Mouse (Mus musculus): ENCODE results near the gene Tesk2.

GRCm38 (mm10) chr4:116700964-116701363 lies 19.8 kb upstream of the Tesk2 start:
- no peak for TF ChIP-seq MAFK (IDR thresholded peaks at IDR 0.05; ENCODE audit: insufficient read depth, low read depth, low read length)
- TF ChIP-seq HCFC1 (IDR thresholded peaks at IDR 0.05; ENCODE audit: borderline replicate concordance, insufficient read depth, low read length), result no peak
- no peak for TF ChIP-seq CHD2 (IDR thresholded peaks at IDR 0.05; ENCODE audit: low read depth, low read length)
